Mouse (Mus musculus) small intestine, adult 2 months (tissue): ENCODE results near the gene Bcor. TPM values are rescaled to one million over a fixed set of nuclear protein-coding genes. Genes with fewer than 3 reads are reported as not detected.

Source experiments
- H3K27ac ChIP-seq: fragments of 200-500 bp; 2 replicates; pipeline ENCODE4 v1.5.1; 2012; ENCODE audit warnings: low read depth, low read length, control low read depth, inconsistent platforms; ENCODE audit not compliant: insufficient read depth
- H3K27me3 ChIP-seq: fragments of 200-500 bp; 2 replicates; pipeline ENCODE4 v1.6.1; 2012; ENCODE audit warnings: mild to moderate bottlenecking, moderate library complexity, low read length, inconsistent platforms; ENCODE audit not compliant: control insufficient read depth, insufficient read depth
- H3K36me3 ChIP-seq: fragments of 200-500 bp; 2 replicates; pipeline ENCODE4 v1.6.1; 2012; ENCODE audit warnings: mild to moderate bottlenecking, low read length, control low read depth, inconsistent platforms; ENCODE audit not compliant: control insufficient read depth, insufficient read depth
- H3K4me1 ChIP-seq: fragments of 200-500 bp; 2 replicates; pipeline ENCODE4 v1.6.1; 2012; ENCODE audit warnings: low read length, inconsistent platforms, mixed read lengths; ENCODE audit not compliant: control insufficient read depth, insufficient read depth, insufficient read length
- H3K4me3 ChIP-seq: fragments of 200-500 bp; 2 replicates; pipeline ENCODE4 v1.5.1; 2012; ENCODE audit warnings: low read depth, mild to moderate bottlenecking, control low read depth, inconsistent platforms, low read length, moderate library complexity
- CTCF ChIP-seq: fragments of 200-500 bp; IDR thresholded peaks from 2 replicates; pipeline ENCODE4 v1.5.1; 2012; ENCODE audit warnings: low read depth, mild to moderate bottlenecking, control low read depth, inconsistent platforms, low read length, moderate library complexity, mixed read lengths; ENCODE audit not compliant: insufficient replicate concordance, insufficient read length; ENCODE audit errors: extremely low read depth
- POLR2A ChIP-seq: fragments of 200-500 bp; IDR thresholded peaks from 2 replicates; pipeline ENCODE4 v1.6.1; 2012; ENCODE audit warnings: low read depth, mild to moderate bottlenecking, control low read depth, inconsistent platforms, low read length, moderate library complexity
- WGBS: fragments of 180-500 bp; shearing (Covaris S2); methylation state at CpG from one replicate; pipeline ENCODE4 v1.1.7; 2018; 5-methylcytosine and 5-hydroxymethylcytosine counted together
- polyA plus RNA-seq: library from polyadenylated mRNA; depleted of rRNA; stranded (reverse); fragments of >200 nt; gene quantifications from 2 replicates; pipeline ENCODE4 v1.2.3, GENCODE M21; 2012

The Bcor gene
- polyA plus RNA-seq, 1 experiment, result 5.5 TPM

DNA sequence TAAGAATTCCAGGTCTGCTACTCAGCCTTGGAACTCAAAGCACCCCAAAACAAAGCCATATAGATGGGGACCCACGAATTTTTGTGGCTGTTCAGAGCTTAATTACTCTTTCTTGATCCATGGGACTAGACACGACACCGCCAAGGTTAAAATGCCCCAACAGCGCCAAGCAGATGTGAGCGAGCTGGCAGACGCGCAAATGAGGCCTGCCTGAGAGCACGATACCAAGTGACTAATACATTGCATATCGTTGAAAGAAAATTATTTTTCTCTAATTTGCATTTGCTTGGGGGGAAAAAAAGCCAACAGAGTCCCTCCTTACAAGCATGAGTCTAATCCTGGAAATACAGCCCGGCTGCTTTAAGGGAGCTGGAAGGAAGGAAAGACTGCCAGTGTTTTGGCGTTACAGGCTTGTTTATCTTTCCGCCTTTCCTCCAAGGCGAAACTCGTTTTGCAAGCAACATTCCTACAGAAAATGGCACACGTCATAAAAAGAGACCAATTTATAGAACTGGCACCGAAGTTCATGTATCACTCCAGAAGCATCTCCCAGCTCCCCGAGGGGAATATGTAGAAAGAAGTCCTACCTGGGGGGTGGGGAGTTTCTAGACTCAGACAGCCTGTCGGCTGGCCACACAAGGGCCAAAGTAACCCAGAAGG lies 92.2 kb downstream of the Bcor start:
- Histone ChIP-seq H3K4me1 (peaks cover 12% of the 10 kb centered on the region), H3K27ac (no peak overlapping the region), H3K36me3 (no peaks in the 10 kb centered on the region), H3K27me3 (no peaks in the 10 kb centered on the region), H3K4me3 (no peak overlapping the region)
- no peak for TF ChIP-seq POLR2A
- no peak for TF ChIP-seq CTCF
- WGBS, result 31% methylated on average over 18 of the region's 18 CpGs

DNA sequence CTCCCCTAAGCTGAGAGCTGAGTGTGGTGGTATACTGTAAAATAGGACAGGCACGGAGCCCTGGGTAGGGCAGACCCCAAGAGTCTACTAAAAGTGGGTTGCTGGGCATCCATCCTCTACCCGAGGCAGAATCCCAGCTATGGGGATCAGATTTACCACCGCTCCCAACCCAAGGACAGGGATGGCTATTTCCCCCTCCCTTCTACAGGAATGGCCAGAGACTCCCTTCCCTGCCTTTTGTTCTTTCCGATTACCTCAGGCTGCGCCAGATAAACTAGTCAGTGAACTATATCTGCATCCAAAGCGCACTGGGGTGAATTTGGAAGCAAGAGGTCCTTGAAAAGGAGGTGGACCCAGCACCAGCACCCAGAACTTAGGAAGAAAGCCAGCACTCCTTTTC lies 93.1 kb downstream of the Bcor start:
- Histone ChIP-seq H3K27me3 (no peaks in the 10 kb centered on the region), H3K4me1 (0 out of 2 replicates have a peak, but pooled peaks cover 7% of the 10 kb centered on the region), H3K4me3 (no peak overlapping the region), H3K36me3 (no peaks in the 10 kb centered on the region), H3K27ac (no peak overlapping the region)
- no peak for TF ChIP-seq POLR2A
- WGBS, result 63% methylated on average over 6 of the region's 6 CpGs

DNA sequence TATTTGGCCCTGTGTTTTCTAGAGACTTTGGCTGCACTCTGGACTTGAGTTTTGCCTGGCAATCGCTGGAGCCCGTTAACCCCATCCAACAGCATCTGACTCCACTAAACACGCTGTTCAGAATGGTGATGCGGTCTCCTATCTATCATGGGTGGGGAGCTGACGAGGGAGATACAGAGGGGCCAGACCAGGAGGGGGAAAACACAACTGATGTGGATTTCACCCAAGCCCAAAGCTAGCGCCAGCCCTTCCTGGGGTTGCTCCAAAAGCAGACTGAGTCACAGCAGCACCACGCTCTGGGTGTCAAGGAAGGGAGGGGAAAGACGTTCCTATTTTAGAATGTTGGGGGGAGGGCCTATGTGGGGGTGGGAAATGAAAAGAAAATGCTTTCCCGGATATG lies 94.4 kb downstream of the Bcor start:
- no peaks in the 10 kb centered on the region for H3K27me3 ChIP-seq
- 0 out of 2 replicates have a peak, but pooled peaks cover 7% of the 10 kb centered on the region for H3K4me1 ChIP-seq
- H3K36me3 ChIP-seq, result no peaks in the 10 kb centered on the region
- no peak overlapping the region for H3K4me3 ChIP-seq
- no peak overlapping the region for H3K27ac ChIP-seq
- TF ChIP-seq POLR2A (no peak), CTCF (no peak)
- WGBS, result 46% methylated on average over 9 of the region's 9 CpGs

DNA sequence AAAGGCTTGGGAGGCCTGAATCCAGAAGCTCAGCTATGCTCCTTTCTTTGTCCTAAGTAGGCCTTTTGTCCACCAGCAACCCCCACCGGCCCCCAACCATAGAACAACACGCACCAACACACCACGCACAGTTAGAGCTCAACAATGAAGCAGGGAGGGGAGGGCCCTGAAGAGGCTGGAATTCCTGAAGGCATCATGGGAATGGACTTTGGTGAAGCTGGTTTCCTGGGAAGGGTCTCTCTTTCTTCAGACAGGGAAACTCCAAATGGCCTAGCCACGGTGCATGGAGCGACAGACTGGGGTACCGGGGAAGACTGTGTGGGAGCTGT lies 97.3 kb downstream of the Bcor start:
- H3K4me3 ChIP-seq, result no peak overlapping the region
- no peak for TF ChIP-seq CTCF
- no peak for TF ChIP-seq POLR2A
- H3K4me1 ChIP-seq, result 0 out of 2 replicates have a peak, but pooled peaks cover 6% of the 10 kb centered on the region
- H3K36me3 ChIP-seq, result peaks cover 10% of the 10 kb centered on the region; the same call in 1 of the 2 replicates
- 58% methylated on average over 6 of the region's 6 CpGs for WGBS
- H3K27ac ChIP-seq, result no peak overlapping the region
- no peaks in the 10 kb centered on the region for H3K27me3 ChIP-seq

DNA sequence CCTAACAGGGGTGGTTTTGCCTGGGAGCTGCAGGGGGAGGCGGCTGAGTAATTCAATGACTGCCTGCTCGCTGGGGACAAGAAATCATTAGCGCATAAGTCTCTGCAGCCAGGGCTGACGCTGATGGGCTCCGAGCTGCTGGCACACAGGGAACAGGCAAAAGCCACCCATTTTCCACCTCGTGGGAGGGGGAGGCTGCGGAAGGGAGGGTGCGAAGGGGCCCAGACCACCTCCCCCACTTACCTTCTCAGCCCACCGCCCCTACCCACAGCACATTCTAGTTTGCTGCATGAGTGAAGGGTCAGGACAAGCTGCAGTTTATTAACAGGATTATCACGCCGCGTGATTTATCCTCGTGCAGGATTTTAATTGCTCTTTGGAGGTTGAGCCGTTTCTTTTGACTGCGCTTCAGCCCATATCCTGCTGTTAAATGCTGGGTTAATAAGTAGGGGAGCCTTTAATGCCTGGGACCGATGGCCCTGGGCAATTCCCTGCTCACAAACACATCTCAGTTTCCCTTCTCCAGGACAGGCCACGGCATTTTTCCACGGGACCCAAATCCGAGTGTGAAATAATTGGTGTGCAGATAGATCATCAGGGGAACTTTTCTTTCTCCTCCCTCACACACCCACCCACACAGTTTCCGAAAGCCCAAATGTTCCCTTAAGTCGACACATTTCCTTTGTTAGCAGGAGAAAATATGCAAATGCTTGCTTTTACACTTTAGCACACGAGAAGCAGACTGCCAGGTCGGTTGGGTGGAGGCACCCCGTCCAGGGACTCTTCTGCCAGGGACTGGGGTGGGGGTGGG lies 97.8 kb downstream of the Bcor start:
- no peak overlapping the region for H3K27ac ChIP-seq
- 56% methylated on average over 24 of the region's 24 CpGs for WGBS
- peaks cover 13% of the 10 kb centered on the region for H3K36me3 ChIP-seq
- 0 out of 2 replicates have a peak, but pooled peaks cover 3% of the 10 kb centered on the region for H3K4me1 ChIP-seq
- H3K4me3 ChIP-seq, result no peak overlapping the region
- H3K27me3 ChIP-seq, result no peaks in the 10 kb centered on the region
- TF ChIP-seq CTCF, result no peak

DNA sequence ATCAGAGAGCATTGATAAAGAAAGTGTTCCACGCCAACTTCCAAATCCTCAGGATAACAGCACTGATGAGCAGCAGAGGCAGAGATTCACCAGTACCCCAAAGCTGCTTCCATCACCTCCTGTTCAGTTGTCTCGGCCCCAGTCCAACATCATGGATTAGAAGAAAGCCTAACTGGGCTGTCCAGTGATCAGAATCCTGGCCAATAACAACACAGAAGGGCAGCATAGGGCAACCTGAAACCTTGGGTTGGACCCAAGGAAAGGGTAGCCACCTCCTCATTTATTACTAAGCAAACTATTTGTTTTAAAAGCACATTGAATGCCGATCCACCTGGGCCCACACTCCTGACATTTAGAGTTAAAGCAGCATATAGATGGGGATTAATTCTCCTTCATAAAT lies 99.3 kb downstream of the Bcor start:
- 60% methylated on average over 3 of the region's 3 CpGs for WGBS
- peaks cover 17% of the 10 kb centered on the region for H3K36me3 ChIP-seq
- H3K27me3 ChIP-seq, result no peaks in the 10 kb centered on the region
- H3K27ac ChIP-seq, result no peak overlapping the region
- 0 out of 2 replicates have a peak, but pooled peaks cover 3% of the 10 kb centered on the region for H3K4me1 ChIP-seq
- TF ChIP-seq POLR2A (no peak), CTCF (no peak)
- no peak overlapping the region for H3K4me3 ChIP-seq

DNA sequence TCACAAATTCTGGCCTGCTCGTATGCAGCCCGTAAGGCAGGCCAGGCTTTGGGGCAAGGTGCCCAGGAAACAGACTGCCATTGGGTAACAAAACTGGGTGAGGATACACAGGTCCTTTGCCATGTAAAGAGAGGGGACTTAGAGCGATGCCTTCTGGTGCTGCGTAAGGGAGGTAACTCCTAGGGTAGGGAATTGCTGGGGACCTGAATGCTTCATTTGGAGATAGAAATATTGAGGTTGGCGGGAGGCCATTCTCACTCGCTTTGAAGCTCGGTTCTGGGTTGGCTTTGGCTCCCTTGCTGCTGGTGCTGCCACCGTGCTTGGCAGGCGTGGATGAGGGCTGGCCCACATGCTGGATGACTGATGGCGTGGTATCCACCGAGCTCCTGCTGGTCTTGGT lies 102.9 kb downstream of the Bcor start:
- no peak for TF ChIP-seq POLR2A
- no peak for TF ChIP-seq CTCF
- peaks cover 25% of the 10 kb centered on the region for H3K36me3 ChIP-seq
- no peaks in the 10 kb centered on the region for H3K27me3 ChIP-seq
- no peak overlapping the region for H3K4me3 ChIP-seq
- WGBS, result 93% methylated on average over 11 of the region's 11 CpGs
- H3K27ac ChIP-seq, result no peak overlapping the region
- H3K4me1 ChIP-seq, result no peaks in the 10 kb centered on the region
